Mouse (Mus musculus) lung, postnatal 0 days (tissue): ENCODE measurements around the gene Veph1.

Source experiments
- CTCF ChIP-seq: IDR thresholded peaks from 2 replicates; pipeline ENCODE4 v1.5.1; 2016; ENCODE audit warnings: antibody characterized with exemption, mild to moderate bottlenecking
- EP300 ChIP-seq: IDR thresholded peaks from 2 replicates; pipeline ENCODE4 v1.6.1; 2016; ENCODE audit warnings: antibody characterized with exemption, mild to moderate bottlenecking, control low read depth

- TF ChIP-seq CTCF (no peak), EP300 (no peak)
Observed at GRCm38 (mm10) chr3:66164585-66164984, 132.1 kb downstream of the Veph1 start.
